Mouse (Mus musculus): ENCODE data around the gene Gps1.
"Not testable (repeated sequence)": the region's sequence is repeated elsewhere in the genome, so short reads cannot be mapped to it uniquely, and the experiment has no call there.

Gps1 gene

GRCm38 (mm10) chr11:120822321-120822720, 38.2 kb downstream of the Gps1 start:
- no peak for DNase-seq (ENCODE audit: extremely low spot score)

DNA sequence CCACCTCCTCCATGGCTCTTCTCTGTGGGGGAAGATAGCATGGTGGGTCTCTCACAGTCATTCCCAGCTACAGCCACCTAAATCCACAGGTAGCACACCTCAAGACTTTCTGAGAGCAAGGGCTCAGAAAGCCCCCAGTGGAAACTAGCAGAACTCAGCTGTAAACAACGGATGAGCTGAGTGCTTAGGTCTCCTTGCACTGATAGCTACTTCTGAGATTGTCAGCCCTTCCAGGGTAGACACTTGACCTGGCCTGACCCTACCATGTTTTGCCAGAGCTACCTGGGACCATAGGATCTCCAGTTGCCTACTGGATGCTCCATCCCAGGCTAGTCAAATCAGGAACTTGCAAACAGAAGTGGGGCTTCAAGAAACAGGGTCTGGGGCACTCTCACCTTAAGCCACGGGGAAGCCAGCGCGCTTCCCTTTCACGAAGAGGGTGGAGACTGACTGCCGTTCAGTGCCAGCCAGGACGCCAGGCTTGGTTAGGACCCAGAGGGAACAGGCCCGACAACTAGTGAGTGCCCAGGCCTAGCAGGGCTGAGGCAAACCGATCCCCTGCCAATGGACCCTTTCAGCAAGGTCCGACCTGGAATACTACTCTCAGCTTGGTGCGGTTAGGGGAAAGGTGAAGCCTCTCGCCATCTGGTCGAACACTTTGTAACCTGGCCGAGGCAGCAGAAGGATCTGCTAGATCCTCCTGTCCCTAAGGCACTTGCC, 38.9 kb downstream of the Gps1 start:
- DNase-seq (ENCODE audit: extremely low spot score) = no peak

DNA sequence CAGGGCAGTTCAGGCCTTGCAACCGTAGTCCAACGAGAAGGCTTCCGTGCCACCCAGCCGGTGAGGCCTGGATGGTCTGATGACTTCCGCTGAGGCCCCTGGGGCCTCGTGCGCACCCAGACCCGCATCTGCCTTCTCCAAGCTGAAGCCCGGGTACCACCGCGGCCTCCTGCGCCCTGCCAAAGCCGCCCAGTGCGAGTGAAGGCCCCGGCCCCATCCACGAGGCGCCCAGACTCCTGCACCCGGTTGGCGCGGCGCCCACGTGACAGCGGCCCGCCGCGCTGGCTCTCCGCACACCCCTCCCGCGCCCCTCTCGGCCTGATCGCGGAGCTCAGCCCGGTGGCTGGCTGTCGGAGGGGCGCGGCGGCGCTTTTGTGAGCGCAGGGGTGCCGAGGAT, 39.5 kb downstream of the Gps1 start:
- no peak for DNase-seq (ENCODE audit: extremely low spot score)

DNA sequence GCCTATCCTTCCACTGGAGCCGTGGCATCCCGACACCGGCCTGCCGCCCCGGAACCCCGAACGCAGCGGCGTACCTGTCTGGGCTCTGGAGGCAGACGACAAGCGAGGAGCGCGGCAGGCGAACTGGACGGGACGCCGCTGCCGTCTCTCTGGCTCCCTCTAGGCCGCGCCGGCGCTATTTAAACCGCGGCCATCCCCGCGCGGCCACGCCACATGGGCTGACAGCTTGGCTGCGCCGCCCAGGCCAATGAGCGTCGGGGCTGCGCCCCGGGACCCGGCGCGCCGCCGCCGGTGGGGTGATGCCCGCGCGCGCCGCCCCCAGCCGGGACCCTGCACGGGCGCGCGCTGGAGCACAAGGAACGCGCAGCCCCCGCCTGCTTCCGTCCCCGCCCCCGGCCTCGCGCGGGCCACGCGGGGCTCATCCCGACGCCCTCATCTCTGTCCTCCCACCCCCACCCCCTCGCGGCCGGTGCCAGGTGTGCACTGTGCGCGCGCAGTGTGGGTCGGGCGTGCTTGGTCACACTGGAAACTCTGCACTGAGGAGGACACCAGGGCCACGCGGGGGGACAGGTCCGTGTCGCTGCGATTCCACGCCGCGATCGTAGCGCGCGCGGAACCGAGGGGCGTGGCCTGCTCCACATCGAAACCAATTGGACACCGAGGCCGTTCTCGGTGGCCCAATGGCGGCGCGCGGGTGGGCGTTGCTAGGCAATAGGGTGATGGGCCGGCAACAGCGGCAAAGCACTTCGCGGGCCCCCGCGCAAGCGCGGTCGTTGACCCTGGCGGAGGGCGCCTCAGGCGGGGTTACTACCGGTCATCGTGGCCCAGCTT, 40.1 kb downstream of the Gps1 start, which contains the start of gene Fasn:
Gene Fasn, minus strand, starts transcription at position 592 of the 831 bp plus-strand sequence.
- DNase-seq (ENCODE audit: extremely low spot score) = peak; percentile 98

GRCm38 (mm10) chr11:120824787-120825288, 40.8 kb downstream of the Gps1 start:
- no peak for DNase-seq (ENCODE audit: extremely low spot score)

GRCm38 (mm10) chr11:120825289-120825863, 41.3 kb downstream of the Gps1 start:
- peak; percentile 28 for DNase-seq (ENCODE audit: extremely low spot score)

DNA sequence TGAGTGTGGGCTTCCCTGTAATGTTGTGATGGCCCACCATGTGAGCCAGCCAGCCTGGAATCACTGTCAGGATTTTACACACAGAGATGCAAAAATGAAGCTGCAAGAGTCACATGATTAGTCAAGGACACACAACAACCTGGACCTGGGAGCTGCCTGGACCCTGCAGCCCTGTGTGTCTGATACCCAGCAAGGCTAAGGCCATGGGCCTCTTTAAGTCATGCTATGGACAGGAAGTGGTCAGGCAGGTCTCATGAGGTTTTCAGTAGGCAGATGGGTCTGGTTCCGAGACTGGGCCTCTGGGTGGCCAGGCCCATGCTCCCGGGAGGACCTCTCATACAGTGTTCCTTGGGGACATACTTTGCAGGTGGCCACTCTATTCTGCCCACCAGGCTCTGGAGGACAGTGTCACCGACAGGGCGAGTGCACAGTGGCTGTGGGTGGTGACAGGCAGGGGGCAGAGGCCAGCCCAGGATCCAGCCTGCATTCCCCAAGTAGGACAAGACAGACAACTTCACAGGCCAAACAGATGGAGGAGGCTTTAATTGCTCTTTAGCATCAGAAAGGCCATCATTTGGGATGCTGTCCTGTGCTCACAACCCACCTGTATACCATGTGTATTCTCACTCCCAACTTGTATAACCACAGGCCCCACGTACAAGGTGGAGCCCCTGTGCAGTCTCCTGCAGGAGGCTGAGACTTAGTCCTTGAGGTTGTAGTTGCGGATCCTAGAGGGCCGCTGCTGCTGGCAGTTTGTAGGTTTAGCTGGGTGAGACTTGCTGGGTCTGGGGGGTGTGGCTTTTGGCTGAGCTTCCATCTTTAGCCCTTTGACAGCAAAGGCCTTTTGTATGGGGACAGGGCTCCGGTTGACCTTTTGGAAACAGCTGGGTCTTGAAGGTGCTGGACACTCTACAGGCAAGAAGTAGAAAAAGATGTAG, 42.2 kb downstream of the Gps1 start:
- DNase-seq (ENCODE audit: extremely low spot score) = no peak

DNA sequence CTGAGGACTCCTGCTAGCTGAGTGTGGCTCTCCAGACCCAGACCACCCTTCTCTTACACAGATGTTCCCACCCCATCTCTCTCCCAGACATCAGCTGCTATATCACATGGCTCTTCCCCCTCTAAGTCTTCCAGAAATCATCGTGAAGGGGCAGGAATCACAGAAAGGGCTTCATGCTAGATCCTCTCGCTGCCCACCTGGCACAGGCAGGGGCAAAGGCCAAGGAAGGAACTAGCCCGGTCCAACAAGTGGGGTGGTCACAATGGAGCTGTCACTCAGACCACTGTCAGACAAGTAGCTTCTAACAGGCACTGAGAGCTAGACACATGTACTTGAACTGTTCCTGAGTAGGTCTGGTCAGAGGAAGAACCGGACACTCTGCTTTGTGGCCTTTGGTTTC, 44.3 kb downstream of the Gps1 start:
- no peak for DNase-seq (ENCODE audit: extremely low spot score)

DNA sequence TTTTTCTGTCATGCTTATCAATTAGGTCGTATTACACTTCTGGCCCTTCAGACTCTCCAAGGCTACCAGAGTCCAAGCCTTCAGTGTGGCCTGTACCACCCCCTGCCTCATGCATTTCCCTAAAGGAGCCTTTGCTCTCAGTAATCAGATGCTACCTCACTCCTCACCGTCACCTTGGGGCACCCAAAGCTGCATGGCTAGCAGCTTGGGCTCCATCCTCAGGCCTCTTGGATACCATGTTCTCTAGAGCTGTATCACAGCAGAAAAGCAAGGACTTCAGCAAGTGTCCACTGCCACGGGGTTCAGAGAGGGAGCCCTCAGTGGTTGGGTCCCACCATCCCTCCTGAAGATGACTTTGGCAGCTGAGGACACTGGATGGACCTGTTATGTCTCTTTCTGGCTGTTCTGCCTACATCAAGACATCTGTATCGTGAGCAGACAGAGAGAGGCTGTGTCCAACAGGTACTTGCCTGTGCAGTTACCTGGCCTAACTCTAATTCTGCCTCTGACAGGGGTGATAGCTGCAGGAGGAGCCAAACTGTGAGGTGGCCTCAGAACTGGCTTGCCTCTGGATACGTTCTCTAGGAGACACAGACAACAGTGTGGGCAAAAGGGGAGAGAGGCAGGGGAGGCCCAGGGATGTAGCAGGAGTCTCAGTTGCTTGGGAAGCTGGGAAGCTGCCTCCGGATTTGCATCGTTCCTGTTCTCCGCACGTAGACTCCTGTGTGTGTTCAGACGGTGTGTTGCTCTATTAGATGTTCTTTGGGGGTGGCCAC, 45.9 kb downstream of the Gps1 start:
- no peak for DNase-seq (ENCODE audit: extremely low spot score)

- no peak for DNase-seq (ENCODE audit: extremely low spot score)
These were observed 46.6 kb downstream of the Gps1 start for GRCm38 (mm10) chr11:120830686-120831085.

GRCm38 (mm10) chr11:120831659-120832440, 47.8 kb downstream of the Gps1 start:
- DNase-seq (ENCODE audit: extremely low spot score) = no peak

GRCm38 (mm10) chr11:120832962-120833361, 48.9 kb downstream of the Gps1 start:
- not testable (repeated sequence) for DNase-seq (ENCODE audit: extremely low spot score)

GRCm38 (mm10) chr11:120833555-120834280, 49.6 kb downstream of the Gps1 start:
- no peak for DNase-seq (ENCODE audit: extremely low spot score)

Measured in embryo, embryonic 9.5 days (tissue).